Mouse (Mus musculus) spleen, postnatal 4 days (tissue): Measurements from ENCODE around the gene Zfp992.
"Not testable (repeated sequence)": the region's sequence is repeated elsewhere in the genome, so short reads cannot be mapped to it uniquely, and the experiment has no call there.

Experiments
- DNase-seq, 2 experiments: peaks; one replicate each; pipeline ENCODE4 v3.0.0; 2022; ENCODE audit warnings: low spot score in 2 of 2

The Zfp992 gene

DNA sequence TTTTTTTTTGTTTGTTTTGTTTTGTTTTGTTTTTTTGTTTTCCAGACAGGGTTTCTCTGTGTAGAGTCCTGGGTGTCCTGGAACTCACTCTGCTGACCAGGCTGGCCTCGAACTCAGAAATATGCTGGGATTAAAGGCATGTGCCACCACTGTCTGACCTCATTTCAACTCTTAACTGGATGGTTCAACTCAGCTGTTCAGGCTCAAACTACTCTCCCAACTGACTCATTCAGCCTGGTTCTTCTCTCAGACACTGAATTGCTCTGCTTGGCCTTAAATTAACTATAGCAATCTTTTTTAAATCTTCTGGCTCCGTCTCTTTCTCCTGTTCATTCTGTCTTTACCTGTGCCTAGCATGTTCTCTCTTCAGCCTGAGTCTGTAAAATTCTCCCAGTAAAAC, 68.3 kb downstream of the Zfp992 start:
- DNase-seq, result not testable (repeated sequence)
